Mouse (Mus musculus): ENCODE data around the gene Dkk1. TPM values are rescaled to one million over a fixed set of nuclear protein-coding genes. Genes with fewer than 3 reads are reported as not detected.
"Not testable (repeated sequence)": the region's sequence is repeated elsewhere in the genome, so short reads cannot be mapped to it uniquely, and the experiment has no call there.

Dkk1 gene
- polyA plus RNA-seq (2017; shearing (Covaris generic)): not detected

DNA sequence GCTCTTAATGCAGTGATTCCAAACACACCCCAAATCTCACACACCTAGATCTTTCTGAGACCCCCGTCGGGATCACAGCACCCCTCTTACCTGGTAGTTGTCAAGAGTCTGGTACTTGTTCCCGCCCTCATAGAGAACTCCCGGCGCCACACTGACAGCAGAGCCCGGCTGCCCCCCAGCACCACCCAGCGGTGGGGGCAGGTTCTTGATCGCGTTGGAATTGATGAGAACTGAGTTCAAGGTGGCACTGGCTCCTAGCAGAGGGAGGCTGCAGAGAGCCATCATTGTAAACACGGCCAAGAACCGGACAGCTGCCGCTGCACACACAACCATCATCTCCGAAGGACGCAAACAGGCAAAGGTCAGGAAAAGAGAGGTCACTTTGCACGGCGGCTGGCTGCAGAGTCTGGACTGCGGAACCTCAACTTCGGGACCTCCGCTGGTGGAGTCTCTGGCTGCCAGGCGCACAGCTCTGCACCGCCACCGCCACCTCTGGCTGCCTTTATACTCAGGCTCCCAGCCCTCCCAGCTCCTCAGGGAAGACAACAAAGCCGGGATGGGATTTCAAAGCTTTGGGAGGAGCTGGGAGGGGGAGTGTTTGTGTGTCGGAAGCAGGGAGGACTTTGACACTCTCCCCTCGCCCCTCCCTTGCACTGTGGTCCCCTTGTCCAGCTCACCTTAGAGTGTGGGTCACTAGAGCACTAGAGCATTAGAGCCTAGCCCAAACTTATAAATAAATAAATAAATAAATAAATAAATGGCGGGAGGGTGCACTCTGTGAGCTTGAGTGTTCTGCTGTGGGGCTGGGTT is at the start of gene Dkk1:
TSS of gene Dkk1 (minus strand) at position 622 of the 810 bp plus-strand sequence.
- ATAC-seq: no peak

DNA sequence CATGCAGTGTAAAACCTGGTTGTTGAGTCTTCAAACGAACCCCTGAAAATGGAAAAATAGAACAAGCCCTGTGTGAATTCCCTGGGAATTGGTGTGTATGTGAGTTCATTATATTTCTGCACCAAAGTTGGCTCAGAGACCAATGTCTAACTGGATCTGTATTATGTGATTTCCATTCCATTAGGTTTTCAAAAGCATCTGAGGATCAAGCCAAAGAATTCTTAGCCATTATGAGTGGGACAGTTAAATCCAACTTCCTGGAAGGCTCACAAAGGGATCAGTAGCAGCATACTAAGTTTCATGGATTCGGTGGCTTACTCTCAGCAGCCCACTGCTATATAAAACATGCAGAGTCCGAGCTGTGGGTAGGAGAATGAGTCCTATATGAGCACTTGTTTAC is 36.9 kb upstream of the Dkk1 start:
- no peak for ATAC-seq

DNA sequence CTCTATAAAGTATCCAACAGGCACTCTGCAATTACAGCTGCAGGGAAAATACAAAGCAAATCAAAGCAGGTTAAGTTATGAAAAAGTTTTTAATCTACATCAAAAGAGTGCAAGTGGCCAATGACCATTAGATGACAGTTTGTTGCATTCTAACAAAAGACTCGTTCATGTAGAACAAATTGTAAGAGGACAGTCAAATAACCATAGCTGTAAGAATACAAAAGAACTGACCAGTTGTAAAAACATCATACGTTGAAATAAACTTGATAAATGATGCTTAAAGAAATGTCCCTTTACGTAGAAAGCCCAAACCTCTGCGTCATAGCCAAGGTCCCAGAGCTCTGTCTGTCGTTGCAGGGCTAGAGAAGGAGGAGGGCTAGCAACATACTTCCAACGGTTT is 15.1 kb upstream of the Dkk1 start:
- ATAC-seq: no peak

DNA sequence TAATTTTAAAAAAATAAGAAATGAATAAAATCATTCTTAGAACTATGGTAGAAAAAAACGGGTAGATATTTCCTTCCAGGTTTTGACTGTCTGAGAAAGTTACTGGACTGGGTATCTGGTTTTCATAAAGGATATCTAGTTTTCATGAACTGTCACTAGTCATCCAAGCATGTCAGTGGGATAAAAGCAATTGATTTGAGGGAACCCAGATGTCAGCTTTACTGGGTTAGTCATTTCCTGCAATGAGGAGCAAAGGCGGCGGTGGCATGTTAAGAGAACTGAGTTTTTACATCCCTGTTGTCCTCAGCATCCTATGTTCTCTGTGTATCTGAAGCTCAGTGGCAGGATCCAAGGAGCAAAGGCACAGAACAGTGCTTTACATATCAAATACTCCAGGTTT is 14.4 kb upstream of the Dkk1 start:
- ATAC-seq: no peak

DNA sequence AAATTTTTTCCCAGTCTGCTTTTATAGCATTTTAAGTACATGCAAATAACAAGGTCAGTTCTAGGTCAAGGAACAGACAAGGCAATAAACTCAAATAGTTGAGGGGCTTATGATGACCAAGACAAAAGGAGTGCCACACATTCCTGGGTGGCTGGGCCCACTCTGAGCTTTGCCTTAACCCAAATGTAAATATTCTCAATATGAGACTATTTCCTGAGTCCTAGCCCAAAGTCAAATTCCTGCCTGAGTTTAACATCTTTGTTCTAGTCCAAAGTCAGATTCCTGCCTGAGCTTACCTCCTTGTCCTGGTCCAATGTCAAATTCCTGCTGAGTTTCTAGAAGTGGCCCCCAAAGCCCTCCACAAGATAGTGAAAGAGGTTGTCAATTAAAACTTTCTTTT is 8.6 kb upstream of the Dkk1 start:
- no peak for ATAC-seq

DNA sequence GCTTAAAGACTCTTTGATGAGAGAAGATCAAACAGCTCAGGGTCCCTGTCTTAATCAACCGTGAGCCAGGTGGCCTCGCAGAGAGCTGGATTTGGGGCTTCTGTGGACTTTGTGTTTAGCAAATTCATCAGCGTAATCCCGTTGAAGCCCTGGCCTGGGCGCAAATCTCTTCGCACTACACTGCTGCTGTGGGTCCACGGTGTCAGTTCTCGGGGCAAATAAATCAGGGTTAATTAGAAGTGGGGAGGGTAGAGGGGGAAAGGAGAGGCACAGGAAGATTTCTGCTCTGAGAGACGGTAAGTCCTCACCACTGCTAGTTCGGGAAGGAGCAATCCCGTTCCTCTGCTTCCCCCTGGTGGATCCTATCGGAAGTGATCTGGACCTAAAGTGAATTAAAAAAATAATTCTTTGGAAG is 5.0 kb upstream of the Dkk1 start:
- ATAC-seq: no peak

DNA sequence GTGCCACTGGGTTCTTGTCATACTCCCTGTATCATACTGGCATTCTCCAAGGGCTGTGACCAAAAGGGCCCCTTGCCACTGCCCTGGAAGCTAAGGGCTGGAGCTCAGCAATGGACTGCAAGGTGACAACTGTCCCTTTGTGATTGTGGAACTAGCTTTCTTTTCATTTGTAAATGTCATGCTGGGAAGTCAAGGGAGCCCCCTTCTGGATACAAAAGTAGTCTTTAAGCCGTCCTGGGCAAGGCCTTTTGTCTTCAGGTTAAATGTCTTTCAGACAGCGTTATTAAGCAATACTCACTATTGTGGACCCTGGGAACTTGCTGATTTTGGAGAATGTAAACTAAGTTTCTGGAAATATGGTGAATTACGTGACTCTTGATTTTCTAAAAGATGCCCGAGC is 4.3 kb upstream of the Dkk1 start:
- no peak for ATAC-seq

DNA sequence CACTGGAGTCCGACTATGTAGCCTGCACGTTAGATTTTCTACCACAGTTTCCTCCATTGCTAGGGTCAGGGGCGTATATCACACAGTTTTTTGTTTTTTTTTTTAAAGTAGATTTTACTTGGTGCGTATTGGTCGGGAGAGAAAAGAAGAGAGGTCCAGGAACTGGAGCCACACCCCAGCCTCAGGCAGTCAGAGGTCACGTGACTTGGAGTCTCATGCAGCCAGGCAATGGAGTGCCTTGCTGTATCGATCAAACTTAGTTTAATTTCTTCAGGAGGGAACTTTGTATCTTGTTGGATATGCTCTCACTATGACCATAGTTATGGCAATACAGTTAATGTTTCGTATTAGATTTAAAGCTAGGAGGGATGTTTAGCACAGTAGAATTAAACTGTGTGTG is 2.8 kb upstream of the Dkk1 start:
- no peak for ATAC-seq

DNA sequence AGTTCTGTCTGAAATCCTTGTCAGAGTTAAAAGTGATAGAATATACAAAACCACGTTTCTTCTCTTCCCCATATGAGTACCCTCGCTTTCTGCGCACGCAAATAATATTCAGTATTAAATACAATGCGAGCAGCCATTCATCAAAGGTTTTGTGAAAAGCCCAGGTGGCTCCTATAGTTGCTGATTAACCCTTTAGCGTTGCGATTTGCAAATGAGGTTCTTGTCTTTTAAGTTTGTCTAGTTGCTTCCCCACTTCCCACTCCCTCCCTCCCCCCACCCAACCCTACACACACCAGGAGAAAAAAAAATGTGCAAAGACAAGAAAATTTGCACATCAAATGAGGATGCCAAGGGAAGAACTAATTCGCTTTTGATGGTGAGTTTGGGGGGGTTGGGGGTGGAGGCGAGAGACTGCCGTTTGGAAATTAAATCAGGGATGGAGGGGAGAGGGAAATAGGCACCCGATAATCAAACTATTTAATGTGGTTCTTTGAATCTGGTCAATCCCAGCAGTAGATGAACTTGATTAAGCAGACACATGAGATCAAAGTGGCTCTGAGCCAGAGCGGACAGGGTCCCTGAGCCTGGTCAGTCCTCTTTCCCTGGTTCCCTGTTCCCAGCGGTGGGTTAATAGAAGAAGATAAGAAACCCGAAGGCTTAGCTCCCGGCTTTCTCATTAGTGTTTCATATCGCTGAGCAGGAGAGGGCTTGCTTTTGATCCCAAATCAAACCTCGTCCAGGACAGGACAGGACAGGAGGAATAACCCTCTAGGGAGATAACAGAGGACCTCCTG is 586 bp upstream of the Dkk1 start:
- no peak for ATAC-seq

DNA sequence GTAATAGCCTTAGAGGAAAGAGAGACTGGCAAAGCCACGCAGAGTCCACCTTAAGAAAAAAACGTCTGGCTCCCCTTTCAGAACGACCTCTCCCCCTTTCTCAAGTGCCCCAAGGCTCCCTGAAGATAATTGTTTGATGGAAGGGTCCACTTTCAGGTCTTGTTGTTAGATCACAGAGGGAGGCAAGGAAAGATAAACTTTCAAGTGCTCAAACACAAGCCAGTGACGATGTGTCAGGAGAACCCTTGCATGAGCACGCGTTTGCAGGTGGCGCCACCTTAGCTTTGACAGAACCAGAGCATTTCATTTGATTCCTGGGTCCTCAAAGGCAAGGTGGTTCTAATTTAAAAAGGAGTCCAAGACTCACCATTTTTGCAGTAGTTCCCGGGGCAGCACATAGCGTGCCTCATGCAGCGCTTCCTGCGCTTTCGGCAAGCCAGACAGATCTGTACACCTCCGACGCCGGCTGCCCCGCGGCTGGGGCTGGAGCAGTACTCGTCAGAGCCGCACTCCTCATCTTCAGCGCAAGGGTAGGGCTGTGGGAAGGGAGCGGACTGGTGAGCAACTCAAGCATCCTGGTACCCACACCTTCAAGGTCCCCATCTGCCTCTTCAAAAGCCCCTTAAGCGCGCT is 938 bp downstream of the Dkk1 start:
- ATAC-seq: no peak

DNA sequence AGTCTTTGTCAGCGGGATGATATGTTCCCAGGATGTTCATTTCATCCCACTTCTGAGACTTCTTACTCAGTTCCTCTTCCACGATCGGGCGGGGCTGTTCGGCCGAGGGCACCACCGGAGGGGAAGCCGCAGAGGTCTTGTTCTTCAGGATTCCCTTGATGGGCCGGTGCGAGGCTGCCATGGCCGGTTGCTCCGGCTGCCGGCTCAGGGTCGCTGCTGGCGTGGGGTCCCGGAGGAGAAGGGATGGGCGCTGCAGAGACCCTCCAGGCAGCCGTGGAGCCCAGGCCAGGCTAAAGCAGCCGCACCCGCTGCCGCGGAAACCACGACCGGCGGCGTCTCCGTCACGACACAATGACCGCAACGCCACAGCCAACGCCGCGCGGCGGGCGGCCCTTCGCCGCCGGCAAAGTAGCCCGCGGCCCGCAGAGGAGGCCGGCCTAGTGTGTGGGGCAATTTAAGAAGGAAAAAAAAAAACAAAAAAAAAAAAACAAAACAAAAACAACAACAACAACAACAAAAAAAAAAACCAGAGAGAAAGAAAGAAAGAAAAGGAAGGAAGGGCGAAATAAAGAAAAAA is 10.0 kb downstream of the Dkk1 start:
- not testable (repeated sequence) for ATAC-seq

DNA sequence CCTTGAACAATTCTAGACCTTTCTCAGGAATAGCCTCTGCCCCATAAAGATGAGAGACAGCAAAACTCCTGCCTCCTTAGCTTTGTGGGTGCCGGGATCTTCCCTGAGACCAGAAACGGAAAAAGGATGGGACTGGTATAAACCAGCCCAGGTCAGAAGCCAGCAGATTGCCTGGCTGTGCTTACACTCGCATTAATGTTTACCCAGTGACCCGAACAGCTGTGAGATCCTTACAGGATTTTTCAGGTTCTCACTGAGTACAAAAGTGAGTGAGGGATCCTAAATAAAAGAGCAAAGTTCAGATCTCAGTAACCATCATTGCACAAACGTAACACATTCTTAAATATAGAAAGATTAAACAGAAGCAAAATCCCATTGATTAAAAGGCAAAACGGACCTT is 32.7 kb downstream of the Dkk1 start:
- no peak for ATAC-seq

DNA sequence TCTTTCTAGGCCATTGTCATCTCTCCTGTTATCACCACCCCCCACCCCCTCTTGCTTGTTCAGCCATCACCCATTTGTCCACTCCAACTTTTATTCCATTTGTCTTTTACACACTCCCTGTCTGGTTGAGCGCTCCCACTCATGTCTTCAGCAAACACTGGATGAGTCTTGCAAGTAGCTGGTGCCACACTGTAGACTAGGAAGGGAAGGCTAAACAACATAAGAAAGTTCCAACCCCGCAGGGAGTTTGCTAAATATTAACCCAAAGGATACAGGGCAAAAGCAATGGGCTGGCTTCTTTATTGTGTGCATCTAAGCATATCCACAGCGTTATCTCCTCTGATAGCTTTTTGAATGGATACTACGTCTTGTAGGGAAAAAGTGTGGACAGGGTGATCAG is 39.0 kb downstream of the Dkk1 start:
- no peak for ATAC-seq

DNA sequence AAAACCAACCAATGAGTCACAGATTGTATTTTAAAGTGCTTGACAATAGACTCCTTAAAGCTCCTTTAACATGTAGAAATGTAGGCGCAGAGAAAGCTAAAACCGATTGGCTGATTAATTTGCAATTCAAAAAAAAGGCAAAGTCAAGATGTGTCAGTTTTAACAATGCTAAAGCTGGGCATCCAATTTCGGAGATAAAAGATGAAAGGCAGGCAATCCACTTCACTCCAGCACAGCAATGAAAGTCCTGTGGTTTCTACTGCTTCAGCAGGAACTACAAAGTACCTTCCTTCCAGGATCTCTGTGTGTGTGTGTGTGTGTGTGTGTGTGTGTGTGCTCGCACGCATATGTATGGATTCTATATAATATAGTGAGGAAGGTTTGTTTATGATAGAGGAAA is 44.0 kb downstream of the Dkk1 start:
- no peak for ATAC-seq
